Mouse (Mus musculus) thymus, postnatal 14 days (tissue): ENCODE measurements around the gene Fnbp1l.
A peak's percentile ranks its signal among the peaks of the same experiment; 100 is the strongest.

ENCODE experiments used
- DNase-seq: peaks from one replicate; pipeline ENCODE4 v3.0.0; 2021

The Fnbp1l gene

GRCm38 (mm10) chr3:122618991-122619930 lies at the start of gene Fnbp1l:
TSS of gene Fnbp1l (minus strand) at chr3:122619715.
- DNase-seq, result peak; percentile 70

- DNase-seq, result no peak
These were observed 41.3 kb upstream of the Fnbp1l start for GRCm38 (mm10) chr3:122660795-122661194.

- no peak for DNase-seq
These were observed 39.9 kb upstream of the Fnbp1l start for GRCm38 (mm10) chr3:122659261-122659917.

GRCm38 (mm10) chr3:122647195-122647837 lies 27.8 kb upstream of the Fnbp1l start:
- no peak for DNase-seq

GRCm38 (mm10) chr3:122640286-122640685 lies 20.8 kb upstream of the Fnbp1l start:
- DNase-seq, result no peak

GRCm38 (mm10) chr3:122639197-122639475 lies 19.6 kb upstream of the Fnbp1l start:
- no peak for DNase-seq

GRCm38 (mm10) chr3:122638329-122639196 lies 19.0 kb upstream of the Fnbp1l start:
- DNase-seq, result peak; percentile 90

- DNase-seq, result no peak
These were observed 17.8 kb upstream of the Fnbp1l start for GRCm38 (mm10) chr3:122637280-122637679.

GRCm38 (mm10) chr3:122635246-122635645 lies 15.7 kb upstream of the Fnbp1l start:
- DNase-seq, result no peak

- no peak for DNase-seq
These were observed 10.1 kb upstream of the Fnbp1l start for GRCm38 (mm10) chr3:122629580-122629979.

- DNase-seq, result no peak
These were observed 9.4 kb upstream of the Fnbp1l start for GRCm38 (mm10) chr3:122628956-122629355.

- no peak for DNase-seq
These were observed 9.0 kb upstream of the Fnbp1l start for GRCm38 (mm10) chr3:122628546-122628945.

- no peak for DNase-seq
These were observed 8.3 kb upstream of the Fnbp1l start for GRCm38 (mm10) chr3:122627846-122628245.

GRCm38 (mm10) chr3:122624591-122624990 lies 5.1 kb upstream of the Fnbp1l start:
- DNase-seq, result no peak

- DNase-seq, result peak; percentile 26
These were observed 893 bp upstream of the Fnbp1l start for GRCm38 (mm10) chr3:122620285-122620931.

- DNase-seq, result no peak
These were observed 393 bp upstream of the Fnbp1l start for GRCm38 (mm10) chr3:122619931-122620284.

GRCm38 (mm10) chr3:122618402-122618801 lies 1.1 kb downstream of the Fnbp1l start:
- peak; percentile 18 for DNase-seq

- no peak for DNase-seq
These were observed 1.7 kb downstream of the Fnbp1l start for GRCm38 (mm10) chr3:122617613-122618340.

- no peak for DNase-seq
These were observed 7.0 kb downstream of the Fnbp1l start for GRCm38 (mm10) chr3:122612537-122612936.

GRCm38 (mm10) chr3:122611761-122612160 lies 7.8 kb downstream of the Fnbp1l start:
- no peak for DNase-seq

- DNase-seq, result no peak
These were observed 13.3 kb downstream of the Fnbp1l start for GRCm38 (mm10) chr3:122606105-122606801.
